Mouse (Mus musculus) splenic B cell, adult 2 months (primary cell): ENCODE results near the gene Foxa2.

Source experiments
- DNase-seq: peaks from one replicate; pipeline ENCODE4 v3.0.0-alpha.2; 2011; ENCODE audit warnings: low read depth, low spot score
- H3K27me3 ChIP-seq: 2 replicates; pipeline ENCODE4 v1.6.1; 2012; ENCODE audit warnings: mild to moderate bottlenecking, low read length, moderate library complexity, mixed read lengths; ENCODE audit not compliant: control insufficient read depth, poor library complexity, insufficient read depth, severe bottlenecking
- H3K36me3 ChIP-seq: 2 replicates; pipeline ENCODE4 v1.6.1; 2012; ENCODE audit warnings: mild to moderate bottlenecking, low read length, moderate library complexity, mixed read lengths; ENCODE audit not compliant: control insufficient read depth, poor library complexity, insufficient read depth, severe bottlenecking

The Foxa2 gene

DNA sequence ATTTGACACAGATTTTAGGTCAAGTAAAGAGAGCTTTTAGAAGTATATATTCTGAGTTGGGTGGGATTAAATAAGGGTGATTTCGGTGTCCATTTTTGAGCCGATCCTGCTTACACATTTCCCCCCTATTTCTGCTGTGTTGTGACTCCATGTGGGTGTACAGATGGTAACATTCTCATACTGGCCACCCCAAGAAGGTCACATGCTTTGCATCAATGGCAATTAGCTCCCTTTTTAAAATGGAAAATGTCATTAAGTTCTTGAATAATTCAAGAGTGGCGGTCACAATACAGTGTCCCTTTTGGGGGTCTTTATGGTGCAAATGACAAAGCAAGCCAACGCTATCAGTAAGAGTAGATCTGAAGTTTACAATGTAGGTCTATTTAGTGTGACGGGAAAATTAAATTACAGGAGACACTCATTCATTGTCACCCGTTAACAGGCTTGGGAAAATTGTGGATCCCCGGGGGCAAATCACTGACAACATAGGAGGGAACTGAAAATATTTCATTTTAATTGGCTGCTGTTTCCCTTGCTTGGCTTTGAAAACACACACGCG is 17.6 kb downstream of the Foxa2 start:
- Histone ChIP-seq H3K27me3 (no peaks in the 10 kb centered on the region; the same call in 1 of the 2 replicates), H3K36me3 (no peaks in the 10 kb centered on the region)
- DNase-seq, result no peak

DNA sequence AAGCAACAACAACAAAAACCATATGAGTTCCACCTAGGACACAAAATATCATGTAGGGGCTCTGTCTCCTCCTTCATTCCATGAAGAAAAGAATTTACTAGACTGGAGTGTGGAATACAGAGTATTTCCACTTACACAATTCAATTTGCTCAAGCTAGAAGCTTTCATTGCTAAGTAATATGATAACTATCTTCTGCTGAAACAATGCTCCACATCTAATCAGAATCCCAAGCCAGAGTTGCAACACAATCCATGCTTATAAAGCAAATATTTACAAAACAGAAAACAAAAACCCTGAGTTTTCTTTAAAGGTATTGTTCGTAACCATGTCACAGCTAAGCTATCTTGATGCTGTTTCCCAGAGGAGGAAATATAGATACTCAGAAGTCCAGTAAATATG is 20.4 kb downstream of the Foxa2 start:
- Histone ChIP-seq H3K36me3 (no peaks in the 10 kb centered on the region), H3K27me3 (no peaks in the 10 kb centered on the region; the same call in 1 of the 2 replicates)
- DNase-seq, result no peak

GRCm38 (mm10) chr2:148025481-148025880 is 21.3 kb downstream of the Foxa2 start:
- no peaks in the 10 kb centered on the region for H3K36me3 ChIP-seq
- DNase-seq, result no peak

DNA sequence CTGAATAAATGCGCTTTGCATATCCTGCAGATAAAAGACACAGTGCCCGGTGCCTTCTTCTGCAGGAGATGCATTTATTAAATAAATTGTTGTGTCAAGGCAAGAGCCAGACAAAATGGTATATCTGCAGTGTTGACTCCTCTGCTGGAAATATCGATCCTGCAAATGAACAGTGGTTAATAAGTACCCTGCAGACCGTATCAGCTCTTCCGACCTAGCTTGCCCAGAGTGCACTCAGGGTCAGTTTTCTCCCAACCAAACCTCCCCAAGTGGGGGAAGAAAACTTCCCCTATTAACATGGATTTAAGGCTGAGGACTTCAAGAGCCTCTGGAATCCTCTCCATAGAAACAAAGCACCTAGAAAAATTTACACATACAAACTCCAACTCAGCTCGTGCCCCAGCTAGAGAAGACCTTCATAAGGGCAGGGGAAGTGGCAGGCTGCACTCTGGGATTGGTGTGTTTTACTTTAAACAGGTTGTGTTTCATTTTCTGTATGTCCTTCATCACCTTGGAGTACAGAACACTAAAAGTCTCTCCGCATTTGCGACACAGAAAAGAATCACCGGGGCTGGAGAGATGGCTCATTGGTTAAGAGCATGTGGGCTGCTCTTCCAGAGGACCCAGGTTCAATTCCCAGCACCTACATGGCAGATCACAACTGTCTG is 22.4 kb downstream of the Foxa2 start:
- Histone ChIP-seq H3K36me3 (no peaks in the 10 kb centered on the region), H3K27me3 (no peaks in the 10 kb centered on the region; the same call in 1 of the 2 replicates)
- no peak for DNase-seq

More at GRCm38 (mm10) chr2:148025481-148025880, 21.3 kb downstream of the Foxa2 start:
- H3K27me3 ChIP-seq, result no peaks in the 10 kb centered on the region; the same call in 1 of the 2 replicates

DNA sequence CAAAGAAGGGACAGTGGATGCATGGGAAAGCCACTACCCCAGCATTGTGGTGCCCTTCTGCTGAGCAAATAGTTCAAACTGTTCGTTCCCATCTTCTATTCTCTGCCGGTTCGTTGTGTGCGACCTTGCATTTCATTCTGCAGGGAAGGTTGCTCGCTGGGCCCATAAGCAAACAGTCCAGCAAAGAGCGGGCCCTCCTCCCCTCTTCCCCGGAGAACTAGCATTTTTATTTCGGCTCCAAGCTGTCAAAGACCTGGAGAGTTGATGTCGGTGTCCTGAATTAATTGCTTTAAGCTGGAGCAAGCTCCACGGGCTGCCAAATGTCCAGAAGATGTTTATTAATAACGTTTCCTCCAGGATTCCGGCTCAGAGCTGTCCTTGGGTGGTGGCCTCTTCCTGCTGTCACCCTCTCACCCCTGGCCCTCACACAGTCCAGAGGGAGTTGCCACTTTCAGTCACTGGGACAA is 23.4 kb downstream of the Foxa2 start:
- H3K36me3 ChIP-seq, result no peaks in the 10 kb centered on the region
- no peaks in the 10 kb centered on the region; the same call in 1 of the 2 replicates for H3K27me3 ChIP-seq
- no peak for DNase-seq

- Histone ChIP-seq H3K27me3 (no peaks in the 10 kb centered on the region; the same call in 1 of the 2 replicates), H3K36me3 (no peaks in the 10 kb centered on the region)
- no peak for DNase-seq
Measured at GRCm38 (mm10) chr2:148021919-148022570, 24.7 kb downstream of the Foxa2 start.

- no peaks in the 10 kb centered on the region; the same call in 1 of the 2 replicates for H3K27me3 ChIP-seq
- no peak for DNase-seq
- H3K36me3 ChIP-seq, result no peaks in the 10 kb centered on the region
Measured at GRCm38 (mm10) chr2:148021016-148021415, 25.8 kb downstream of the Foxa2 start.

DNA sequence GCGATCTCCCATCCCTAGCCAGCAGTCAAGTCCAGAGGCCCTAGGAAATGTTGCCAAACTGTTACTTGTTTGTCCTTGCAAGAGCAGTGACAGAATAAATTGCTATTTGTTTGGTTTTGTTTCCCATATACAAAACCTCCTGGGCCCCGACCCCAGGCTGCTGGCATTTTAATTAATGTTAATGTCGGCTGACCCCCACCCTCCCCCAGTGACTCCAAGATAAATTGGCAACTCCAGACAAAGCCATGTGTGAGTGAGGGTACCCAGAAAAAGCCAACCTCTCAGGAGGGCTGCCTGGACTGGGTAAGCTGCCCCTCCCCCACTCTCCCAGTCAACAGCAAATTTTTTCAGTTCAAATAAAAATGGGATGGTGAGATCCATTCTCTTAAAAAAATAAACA is 26.6 kb downstream of the Foxa2 start:
- H3K36me3 ChIP-seq, result no peaks in the 10 kb centered on the region
- no peaks in the 10 kb centered on the region; the same call in 1 of the 2 replicates for H3K27me3 ChIP-seq
- DNase-seq, result no peak

GRCm38 (mm10) chr2:148017782-148018690 is 28.7 kb downstream of the Foxa2 start:
- DNase-seq, result no peak
- Histone ChIP-seq H3K27me3 (no peaks in the 10 kb centered on the region), H3K36me3 (no peaks in the 10 kb centered on the region)

DNA sequence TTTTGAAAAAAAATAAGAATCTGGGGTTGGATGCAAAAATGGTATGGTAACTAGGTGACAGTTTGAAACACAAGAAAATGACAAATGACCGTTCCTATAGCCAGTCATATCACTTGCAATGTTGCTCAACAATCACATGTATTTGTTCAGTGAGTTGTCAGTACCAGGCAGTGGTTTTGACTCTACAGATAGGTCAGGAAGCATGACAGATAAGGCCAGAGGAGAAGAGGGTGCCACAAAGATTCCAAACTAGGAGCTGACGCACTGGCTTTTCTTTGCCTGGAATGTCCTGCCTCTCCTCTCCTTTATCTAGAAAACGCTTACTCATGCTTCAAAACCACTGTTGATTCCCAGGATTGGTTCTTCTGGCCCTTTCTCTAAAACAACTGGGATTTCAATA is 33.4 kb downstream of the Foxa2 start:
- Histone ChIP-seq H3K36me3 (no peaks in the 10 kb centered on the region), H3K27me3 (no peaks in the 10 kb centered on the region)
- DNase-seq, result no peak

DNA sequence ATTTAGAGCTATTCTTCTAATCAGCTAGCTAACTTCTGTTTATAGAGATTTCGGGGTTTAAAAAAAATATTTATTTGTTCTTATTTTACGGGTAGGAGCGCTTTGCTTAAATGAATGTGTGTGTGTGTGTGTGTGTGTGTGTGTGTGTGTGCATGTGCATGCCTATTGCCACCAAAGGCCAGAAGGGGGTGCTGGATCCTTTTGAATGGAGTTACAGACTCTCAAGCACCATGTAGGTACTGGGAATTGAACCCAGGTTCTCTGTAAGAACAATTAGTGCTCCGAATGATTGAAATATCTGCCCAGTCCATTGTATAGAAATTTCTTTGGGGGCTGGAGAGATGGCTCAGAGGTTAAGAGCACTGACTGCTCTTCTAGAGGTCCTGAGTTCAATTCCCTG is 37.7 kb downstream of the Foxa2 start:
- Histone ChIP-seq H3K27me3 (no peaks in the 10 kb centered on the region), H3K36me3 (no peaks in the 10 kb centered on the region)
- DNase-seq, result no peak

GRCm38 (mm10) chr2:148004554-148005521 is 41.9 kb downstream of the Foxa2 start:
- no peaks in the 10 kb centered on the region for H3K36me3 ChIP-seq
- H3K27me3 ChIP-seq, result no peaks in the 10 kb centered on the region
- DNase-seq, result no peak

DNA sequence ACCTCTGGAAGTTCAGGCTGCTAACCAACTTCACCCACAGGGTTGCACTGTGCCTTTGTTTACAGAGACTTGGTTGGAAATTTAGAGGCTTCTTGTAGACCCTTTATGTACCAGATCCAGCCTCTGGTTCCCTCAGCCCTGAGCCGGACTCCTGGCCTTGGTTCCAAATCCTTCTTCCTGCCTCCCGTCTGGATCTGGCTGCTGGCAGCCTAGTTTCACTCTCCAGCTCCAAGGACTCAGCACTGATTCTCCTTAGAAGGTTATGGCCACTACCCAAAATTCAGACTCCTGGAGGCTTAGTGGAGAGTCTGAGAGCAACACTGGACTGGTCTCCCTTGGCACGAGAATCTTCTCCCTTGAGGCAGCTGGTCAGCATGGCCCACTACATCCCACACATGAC is 43.3 kb downstream of the Foxa2 start:
- no peak for DNase-seq
- Histone ChIP-seq H3K27me3 (no peaks in the 10 kb centered on the region), H3K36me3 (no peaks in the 10 kb centered on the region)
